13 mouse cellular contexts compared by ENCODE assay signal in genomic region chr10:107905274-107906034, GRCm38 (mm10). TPM values are rescaled to one million over a fixed set of nuclear protein-coding genes. Genes with fewer than 3 reads are reported as not detected.
A peak's percentile ranks its signal among the peaks of the same experiment; 100 is the strongest.
DNase-seq lines count a peak whose midpoint lies in the region; ATAC-seq and TF ChIP-seq lines count a peak whose summit lies in the region.
"Had no signal": no experiment of that assay in that cellular context is flagged by ENCODE, and none has a peak within 500 bp of the region (broad histone marks: within the 10 kb centered on the region; RNA-seq: fewer than 3 reads in every experiment).

No protein-coding gene starts in this region.

- TF ChIP-seq CTCF in intestine, postnatal 0 days (IDR thresholded peaks at IDR 0.05; ENCODE audit: low read depth) = no peak
- no peak for TF ChIP-seq CTCF in lung, postnatal 0 days (IDR thresholded peaks at IDR 0.05)

- H3K4me1 ChIP-seq in forebrain, embryonic 11.5 days (replicated peaks; ENCODE audit: control insufficient read depth, insufficient read depth, low read length) = no peaks in the 10 kb centered on the region
- H3K4me1 ChIP-seq in forebrain, embryonic 14.5 days (ENCODE audit: control insufficient read depth, insufficient read depth, low read length) = no peaks in the 10 kb centered on the region
- peaks cover 19% of the 10 kb centered on the region; the same call in 1 of the 2 replicates for H3K4me1 ChIP-seq in intestine, embryonic 14.5 days (replicated peaks; ENCODE audit: control insufficient read depth, insufficient read depth, low read length)
- H3K4me1 ChIP-seq in intestine, postnatal 0 days (replicated peaks; ENCODE audit: control insufficient read depth, insufficient read depth, low read length) = peaks cover 2% of the 10 kb centered on the region; the same call in 1 of the 2 replicates
- H3K4me1 ChIP-seq in lung, postnatal 0 days (ENCODE audit: insufficient read depth, low read depth, low read length) = peaks cover 4% of the 10 kb centered on the region; the same call in 1 of the 2 replicates
- H3K4me1 ChIP-seq: hindbrain, embryonic 12.5 days; neural tube, embryonic 15.5 days had no signal

- DNase-seq in forebrain, embryonic 11.5 days (ENCODE audit: low spot score) = no peak
- no peak for DNase-seq in forebrain, embryonic 14.5 days (ENCODE audit: low spot score)
- DNase-seq in intestine, embryonic 14.5 days (ENCODE audit: low spot score) = no peak
- peak; percentile 62 for DNase-seq in lung, postnatal 0 days (ENCODE audit: low spot score)
- no peak for DNase-seq in lung, postnatal 14 days
- peak; percentile 43 for DNase-seq in skeletal muscle tissue, adult 2 months (ENCODE audit: low read depth, low spot score)
- no peak for DNase-seq in cerebellum, adult 11-12 months
- DNase-seq: thymus, postnatal 25 days had no signal

- peaks cover 2% of the 10 kb centered on the region; the same call in 1 of the 2 replicates for H3K9me3 ChIP-seq in forebrain, embryonic 11.5 days (ENCODE audit: control insufficient read depth, low read length)
- no peaks in the 10 kb centered on the region for H3K9me3 ChIP-seq in forebrain, embryonic 14.5 days (replicated peaks; ENCODE audit: control insufficient read depth, low read length)
- H3K9me3 ChIP-seq in intestine, embryonic 14.5 days (ENCODE audit: control insufficient read depth, low read length) = no peaks in the 10 kb centered on the region
- no peaks in the 10 kb centered on the region for H3K9me3 ChIP-seq in intestine, postnatal 0 days (ENCODE audit: control insufficient read depth)
- no peaks in the 10 kb centered on the region for H3K9me3 ChIP-seq in lung, postnatal 0 days (ENCODE audit: low read length)
- H3K9me3 ChIP-seq: G1E; hindbrain, embryonic 12.5 days; neural tube, embryonic 15.5 days; stomach, embryonic 15.5 days had no signal

- no peak overlapping the region for H3K27ac ChIP-seq in forebrain, embryonic 11.5 days (ENCODE audit: low read depth, low read length)
- no peak overlapping the region for H3K27ac ChIP-seq in forebrain, embryonic 14.5 days (ENCODE audit: low read depth, low read length)
- peak overlapping the region; percentile 51; the same call in 1 of the 2 replicates for H3K27ac ChIP-seq in intestine, embryonic 14.5 days (ENCODE audit: low read depth)
- no peak overlapping the region for H3K27ac ChIP-seq in intestine, postnatal 0 days (ENCODE audit: low read depth, low read length)
- H3K27ac ChIP-seq in lung, postnatal 0 days (ENCODE audit: low read length) = peak overlapping the region; percentile 48
- H3K27ac ChIP-seq: hindbrain, embryonic 12.5 days; neural tube, embryonic 15.5 days; stomach, embryonic 15.5 days had no signal

- H3K27me3 ChIP-seq in forebrain, embryonic 11.5 days (ENCODE audit: control insufficient read depth, insufficient read depth, low read length) = no peaks in the 10 kb centered on the region
- no peaks in the 10 kb centered on the region for H3K27me3 ChIP-seq in forebrain, embryonic 14.5 days (replicated peaks; ENCODE audit: control insufficient read depth, insufficient read depth, low read length)
- H3K27me3 ChIP-seq in intestine, embryonic 14.5 days (replicated peaks; ENCODE audit: control insufficient read depth, insufficient read depth, low read length) = no peaks in the 10 kb centered on the region
- H3K27me3 ChIP-seq in intestine, postnatal 0 days (replicated peaks; ENCODE audit: control insufficient read depth, insufficient read depth, low read length) = no peaks in the 10 kb centered on the region
- H3K27me3 ChIP-seq in lung, postnatal 0 days (replicated peaks; ENCODE audit: insufficient read depth, low read length) = no peaks in the 10 kb centered on the region
- H3K27me3 ChIP-seq: hindbrain, embryonic 12.5 days; neural tube, embryonic 15.5 days; stomach, embryonic 15.5 days had no signal

- no peak overlapping the region for H3K4me3 ChIP-seq in forebrain, embryonic 11.5 days (ENCODE audit: low read depth, low read length)
- H3K4me3 ChIP-seq in forebrain, embryonic 14.5 days (ENCODE audit: low read depth, low read length) = no peak overlapping the region
- H3K4me3 ChIP-seq in intestine, embryonic 14.5 days (ENCODE audit: low read depth, low read length) = no peak overlapping the region
- H3K4me3 ChIP-seq in intestine, postnatal 0 days (ENCODE audit: low read depth, low read length) = no peak overlapping the region
- no peak overlapping the region for H3K4me3 ChIP-seq in lung, postnatal 0 days (ENCODE audit: low read depth, low read length)
- H3K4me3 ChIP-seq: hindbrain, embryonic 12.5 days; neural tube, embryonic 15.5 days; stomach, embryonic 15.5 days had no signal

- peak; percentile 72 for TF ChIP-seq EP300 in lung, postnatal 0 days (IDR thresholded peaks at IDR 0.05)

- 0 out of 2 replicates have a peak, but pooled peaks have one; percentile 37 for ATAC-seq in forebrain, embryonic 11.5 days (replicated peaks; ENCODE audit: low FRiP score)
- no peak for ATAC-seq in forebrain, embryonic 14.5 days
- ATAC-seq in intestine, embryonic 14.5 days (replicated peaks; ENCODE audit: low FRiP score, low TSS enrichment, low read depth) = no peak
- no peak for ATAC-seq in intestine, postnatal 0 days
- ATAC-seq in lung, postnatal 0 days = peak; percentile 81

- H3K9ac ChIP-seq in forebrain, embryonic 11.5 days (ENCODE audit: low read length) = no peak overlapping the region
- H3K9ac ChIP-seq in forebrain, embryonic 14.5 days (ENCODE audit: low read length) = no peak overlapping the region
- H3K9ac ChIP-seq in intestine, embryonic 14.5 days (ENCODE audit: low read length) = no peak overlapping the region
- no peak overlapping the region for H3K9ac ChIP-seq in intestine, postnatal 0 days (ENCODE audit: low read depth, low read length)
- no peak overlapping the region for H3K9ac ChIP-seq in lung, postnatal 0 days (replicated peaks; ENCODE audit: low read depth)
- H3K9ac ChIP-seq: hindbrain, embryonic 12.5 days; neural tube, embryonic 15.5 days; stomach, embryonic 15.5 days had no signal

- H3K36me3 ChIP-seq in forebrain, embryonic 11.5 days (ENCODE audit: control insufficient read depth, insufficient read depth, low read length) = no peaks in the 10 kb centered on the region
- no peaks in the 10 kb centered on the region for H3K36me3 ChIP-seq in forebrain, embryonic 14.5 days (ENCODE audit: control insufficient read depth, insufficient read depth, low read length)
- H3K36me3 ChIP-seq in intestine, embryonic 14.5 days (ENCODE audit: control insufficient read depth, insufficient read depth, low read length) = no peaks in the 10 kb centered on the region
- no peaks in the 10 kb centered on the region for H3K36me3 ChIP-seq in intestine, postnatal 0 days (ENCODE audit: control insufficient read depth, insufficient read depth)
- H3K36me3 ChIP-seq in lung, postnatal 0 days (ENCODE audit: insufficient read depth, low read length) = no peaks in the 10 kb centered on the region
- H3K36me3 ChIP-seq: G1E; hindbrain, embryonic 12.5 days; neural tube, embryonic 15.5 days; stomach, embryonic 15.5 days had no signal

- no peak overlapping the region for H3K4me2 ChIP-seq in forebrain, embryonic 11.5 days (ENCODE audit: low read depth, low read length, severe bottlenecking)
- H3K4me2 ChIP-seq in forebrain, embryonic 14.5 days (ENCODE audit: low read length) = no peak overlapping the region
- H3K4me2 ChIP-seq in intestine, embryonic 14.5 days (ENCODE audit: low read length) = no peak overlapping the region
- H3K4me2 ChIP-seq in intestine, postnatal 0 days (replicated peaks; ENCODE audit: low read depth) = no peak overlapping the region
- H3K4me2 ChIP-seq in lung, postnatal 0 days (replicated peaks; ENCODE audit: low read depth, low read length) = no peak overlapping the region
- H3K4me2 ChIP-seq: hindbrain, embryonic 12.5 days; neural tube, embryonic 15.5 days; stomach, embryonic 15.5 days had no signal

- WGBS in forebrain, embryonic 11.5 days = 90% methylated on average over 7 of the region's 7 CpGs
- WGBS in forebrain, embryonic 14.5 days = 90% methylated on average over 7 of the region's 7 CpGs
- WGBS in intestine, embryonic 14.5 days = 47% methylated on average over 7 of the region's 7 CpGs
- 52% methylated on average over 7 of the region's 7 CpGs for WGBS in intestine, postnatal 0 days
- WGBS in lung, postnatal 0 days = 49% methylated on average over 7 of the region's 7 CpGs

RNA-seq across cellular contexts. Expression of gene Otogl, which starts 6.5 kb away (rescaled TPM):
- not detected in 2 replicates for polyA plus RNA-seq in forebrain, embryonic 11.5 days (2014; fragmentation: Nextera tagmentation; extraction: Ambion mirVana)
- polyA plus RNA-seq in forebrain, embryonic 14.5 days (2014; fragmentation: Nextera tagmentation; extraction: Ambion mirVana) = 0.03 and 0.05 TPM in 2 replicates
- polyA plus RNA-seq in intestine, embryonic 14.5 days (2014; fragmentation: Nextera tagmentation; extraction: Ambion mirVana) = 0.31 and 0.32 TPM in 2 replicates
- polyA plus RNA-seq in intestine, postnatal 0 days (2015; fragmentation: Nextera tagmentation; extraction: Ambion mirVana) = 0.04 TPM in 1 of 2 replicates, not detected in the other
- polyA plus RNA-seq in lung, postnatal 0 days (2015; fragmentation: Nextera tagmentation; extraction: Ambion mirVana) = 0.01 and 0.02 TPM in 2 replicates
- polyA plus RNA-seq: G1E had no signal

Comparison
In these comparisons a context has a peak if more than half of its experiments do, and no peak if none do; other contexts are left out.
1. ATAC-seq: peak in forebrain, embryonic 11.5 days (single experiment) and lung, postnatal 0 days (single experiment); none in forebrain, embryonic 14.5 days (single experiment), intestine, embryonic 14.5 days (single experiment) and intestine, postnatal 0 days (single experiment).
2. DNase-seq: peak in lung, postnatal 0 days (single experiment) and skeletal muscle tissue, adult 2 months (single experiment); none in forebrain, embryonic 11.5 days (single experiment), forebrain, embryonic 14.5 days (single experiment), intestine, embryonic 14.5 days (single experiment), lung, postnatal 14 days (single experiment) and cerebellum, adult 11-12 months (single experiment).
3. H3K27ac ChIP-seq: peak in intestine, embryonic 14.5 days (single experiment) and lung, postnatal 0 days (single experiment); none in forebrain, embryonic 11.5 days (single experiment), forebrain, embryonic 14.5 days (single experiment) and intestine, postnatal 0 days (single experiment).